Mouse (Mus musculus): ENCODE measurements around the gene Uchl1. TPM values are rescaled to one million over a fixed set of nuclear protein-coding genes. Genes with fewer than 3 reads are reported as not detected.
A peak's percentile ranks its signal among the peaks of the same experiment; 100 is the strongest.

Gene Uchl1
- polyA plus RNA-seq, 1 experiment from 2014 or later, result 136 TPM

DNA sequence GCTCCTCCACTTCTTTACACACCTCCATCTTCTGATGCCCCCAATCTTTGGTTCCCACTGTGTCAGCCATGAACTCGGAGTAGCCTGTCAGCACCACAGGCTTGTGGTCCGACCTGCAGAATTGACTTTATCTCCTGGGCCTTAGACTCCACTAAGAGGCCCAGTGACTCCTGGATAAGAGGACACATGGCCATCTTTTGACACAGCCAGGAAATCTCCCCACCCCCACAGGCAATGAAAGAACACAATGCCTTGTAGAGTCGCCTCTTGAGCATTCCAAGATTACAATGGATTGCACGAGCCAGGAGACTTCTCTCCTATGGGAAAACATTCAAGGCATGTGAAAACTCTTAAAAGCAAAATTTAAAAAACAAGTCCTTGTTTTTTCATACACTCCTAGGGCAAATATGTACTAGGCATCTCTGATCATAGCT, 39.6 kb downstream of the Uchl1 start:
- Histone ChIP-seq H3K4me2 (no peak overlapping the region), H3K9ac (ENCODE audit: low read depth, low read length) (no peak overlapping the region), H3K9me3 (replicated peaks; ENCODE audit: control insufficient read depth, low read length) (no peaks in the 10 kb centered on the region), H3K27ac (ENCODE audit: low read depth, low read length) (no peak overlapping the region), H3K4me1 (ENCODE audit: control insufficient read depth, insufficient read depth, low read length) (peaks cover 10% of the 10 kb centered on the region; the same call in 1 of the 2 replicates), H3K4me3 (ENCODE audit: low read depth, low read length) (no peak overlapping the region), H3K27me3 (ENCODE audit: control insufficient read depth, insufficient read depth, low read length) (peaks cover 57% of the 10 kb centered on the region), H3K36me3 (ENCODE audit: control insufficient read depth, insufficient read depth, low read length) (no peaks in the 10 kb centered on the region)
- 15% methylated on average over 4 of the region's 4 CpGs for WGBS (ENCODE audit: insufficient replicate concordance)
- ATAC-seq (replicated peaks; ENCODE audit: insufficient number of reproducible peaks, low FRiP score, low TSS enrichment), result peak; percentile 63

DNA sequence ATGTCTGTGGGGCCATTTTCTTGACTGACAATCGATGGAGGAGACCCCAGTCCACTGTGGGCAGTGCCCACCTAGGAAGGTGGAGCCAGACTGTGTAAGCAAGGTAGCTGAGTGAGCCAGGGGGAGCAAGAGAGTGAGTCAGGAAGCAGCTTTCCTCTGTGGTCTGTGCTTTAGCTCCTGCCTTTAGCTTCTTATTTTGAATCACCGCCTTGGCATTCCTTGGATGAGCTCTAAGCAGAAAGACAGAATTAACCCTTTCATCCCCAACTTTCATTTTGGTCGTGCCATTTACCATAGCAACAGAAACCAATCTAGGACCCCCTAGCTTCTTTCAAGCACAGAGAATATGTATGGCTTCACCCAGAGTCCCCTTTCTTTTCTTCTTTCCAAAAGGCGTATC, 42.0 kb downstream of the Uchl1 start:
- ATAC-seq (replicated peaks; ENCODE audit: insufficient number of reproducible peaks, low FRiP score, low TSS enrichment), result no peak
- no peaks in the 10 kb centered on the region for H3K36me3 ChIP-seq (ENCODE audit: control insufficient read depth, insufficient read depth, low read length)
- 49% methylated on average over 4 of the region's 4 CpGs for WGBS (ENCODE audit: insufficient replicate concordance)
- no peak overlapping the region for H3K9ac ChIP-seq (ENCODE audit: low read depth, low read length)
- H3K27me3 ChIP-seq (ENCODE audit: control insufficient read depth, insufficient read depth, low read length), result peaks cover 66% of the 10 kb centered on the region
- peaks cover 10% of the 10 kb centered on the region; the same call in 1 of the 2 replicates for H3K4me1 ChIP-seq (ENCODE audit: control insufficient read depth, insufficient read depth, low read length)
- H3K4me3 ChIP-seq (ENCODE audit: low read depth, low read length), result no peak overlapping the region
- H3K4me2 ChIP-seq, result no peak overlapping the region
- H3K9me3 ChIP-seq (replicated peaks; ENCODE audit: control insufficient read depth, low read length), result no peaks in the 10 kb centered on the region
- no peak overlapping the region for H3K27ac ChIP-seq (ENCODE audit: low read depth, low read length)

DNA sequence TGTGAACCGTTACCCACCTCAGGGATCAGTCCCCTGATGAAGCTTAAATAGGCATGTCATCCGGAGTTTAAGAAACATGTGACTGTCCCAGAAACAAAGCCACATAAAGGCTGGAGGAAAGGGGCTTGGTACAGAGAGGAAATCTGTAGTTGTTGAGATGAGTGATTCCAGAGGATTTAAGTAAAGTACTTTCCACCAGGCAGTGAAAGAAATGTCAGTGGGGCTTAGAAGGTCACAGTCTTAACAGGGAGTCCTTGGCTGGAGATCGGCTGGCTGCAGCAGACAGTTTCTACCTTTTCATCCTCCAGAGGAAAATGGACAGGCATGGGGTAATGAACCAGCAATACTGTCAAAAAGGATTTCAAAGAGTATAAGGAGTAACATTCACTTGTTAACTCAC, 42.5 kb downstream of the Uchl1 start:
- peaks cover 69% of the 10 kb centered on the region for H3K27me3 ChIP-seq (ENCODE audit: control insufficient read depth, insufficient read depth, low read length)
- no peak overlapping the region for H3K4me3 ChIP-seq (ENCODE audit: low read depth, low read length)
- WGBS (ENCODE audit: insufficient replicate concordance), result 44% methylated on average over 3 of the region's 3 CpGs
- peaks cover 12% of the 10 kb centered on the region; the same call in 1 of the 2 replicates for H3K4me1 ChIP-seq (ENCODE audit: control insufficient read depth, insufficient read depth, low read length)
- H3K9ac ChIP-seq (ENCODE audit: low read depth, low read length), result no peak overlapping the region
- H3K9me3 ChIP-seq (replicated peaks; ENCODE audit: control insufficient read depth, low read length), result no peaks in the 10 kb centered on the region
- ATAC-seq (replicated peaks; ENCODE audit: insufficient number of reproducible peaks, low FRiP score, low TSS enrichment), result no peak
- H3K4me2 ChIP-seq, result no peak overlapping the region
- no peaks in the 10 kb centered on the region for H3K36me3 ChIP-seq (ENCODE audit: control insufficient read depth, insufficient read depth, low read length)
- no peak overlapping the region for H3K27ac ChIP-seq (ENCODE audit: low read depth, low read length)

DNA sequence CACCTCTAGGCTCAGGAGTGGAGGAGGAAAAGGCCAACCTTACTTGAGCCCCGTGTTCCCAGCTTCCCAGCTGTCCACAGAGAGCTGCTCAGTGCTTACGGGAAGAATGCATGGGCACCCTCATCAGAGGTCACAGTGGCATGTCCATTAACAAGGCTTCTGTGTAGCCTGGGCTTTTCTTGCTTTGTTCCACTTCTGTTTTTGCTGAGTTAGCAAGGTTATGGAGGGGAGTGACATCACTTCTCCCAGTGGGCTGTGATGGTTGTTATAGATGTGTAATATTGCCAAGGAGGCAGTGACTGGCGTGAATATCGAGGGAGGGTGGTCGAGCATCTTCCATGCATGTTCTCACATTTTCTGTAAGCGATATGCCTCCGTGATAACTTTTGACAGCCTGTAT, 43.0 kb downstream of the Uchl1 start:
- no peak overlapping the region for H3K9ac ChIP-seq (ENCODE audit: low read depth, low read length)
- H3K27ac ChIP-seq (ENCODE audit: low read depth, low read length), result no peak overlapping the region
- peaks cover 13% of the 10 kb centered on the region; the same call in 1 of the 2 replicates for H3K4me1 ChIP-seq (ENCODE audit: control insufficient read depth, insufficient read depth, low read length)
- no peaks in the 10 kb centered on the region for H3K36me3 ChIP-seq (ENCODE audit: control insufficient read depth, insufficient read depth, low read length)
- 67% methylated on average over 7 of the region's 7 CpGs for WGBS (ENCODE audit: insufficient replicate concordance)
- H3K4me2 ChIP-seq, result no peak overlapping the region
- H3K9me3 ChIP-seq (replicated peaks; ENCODE audit: control insufficient read depth, low read length), result no peaks in the 10 kb centered on the region
- H3K27me3 ChIP-seq (ENCODE audit: control insufficient read depth, insufficient read depth, low read length), result peaks cover 72% of the 10 kb centered on the region
- no peak for ATAC-seq (replicated peaks; ENCODE audit: insufficient number of reproducible peaks, low FRiP score, low TSS enrichment)
- no peak overlapping the region for H3K4me3 ChIP-seq (ENCODE audit: low read depth, low read length)

DNA sequence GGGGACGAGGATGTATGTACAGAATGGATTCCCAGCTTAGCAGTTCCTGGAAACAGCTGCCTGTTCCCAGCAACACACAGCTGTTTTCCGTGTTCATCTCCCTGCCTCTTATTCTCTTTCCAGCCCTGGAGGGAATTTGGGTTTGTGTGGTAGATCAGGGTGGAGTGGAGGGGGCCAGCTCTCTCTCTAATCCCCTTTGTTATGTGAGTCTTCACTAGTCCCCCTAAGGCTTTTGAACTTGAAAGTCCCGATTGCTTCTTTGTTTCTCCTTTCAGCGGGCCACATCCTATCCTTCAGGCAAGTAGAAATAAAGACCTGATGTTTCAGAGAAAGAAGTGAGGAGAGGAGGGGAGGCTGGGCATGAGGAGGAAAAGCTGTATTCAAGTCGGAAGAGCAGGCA, 45.0 kb downstream of the Uchl1 start:
- ATAC-seq (replicated peaks; ENCODE audit: insufficient number of reproducible peaks, low FRiP score, low TSS enrichment), result no peak
- Histone ChIP-seq H3K9me3 (replicated peaks; ENCODE audit: control insufficient read depth, low read length) (no peaks in the 10 kb centered on the region), H3K4me2 (no peak overlapping the region), H3K36me3 (ENCODE audit: control insufficient read depth, insufficient read depth, low read length) (no peaks in the 10 kb centered on the region), H3K27me3 (ENCODE audit: control insufficient read depth, insufficient read depth, low read length) (peaks cover 79% of the 10 kb centered on the region), H3K9ac (ENCODE audit: low read depth, low read length) (no peak overlapping the region), H3K4me3 (ENCODE audit: low read depth, low read length) (no peak overlapping the region), H3K27ac (ENCODE audit: low read depth, low read length) (no peak overlapping the region), H3K4me1 (ENCODE audit: control insufficient read depth, insufficient read depth, low read length) (peaks cover 6% of the 10 kb centered on the region; the same call in 1 of the 2 replicates)
- 36% methylated on average over 5 of the region's 5 CpGs for WGBS (ENCODE audit: insufficient replicate concordance)

DNA sequence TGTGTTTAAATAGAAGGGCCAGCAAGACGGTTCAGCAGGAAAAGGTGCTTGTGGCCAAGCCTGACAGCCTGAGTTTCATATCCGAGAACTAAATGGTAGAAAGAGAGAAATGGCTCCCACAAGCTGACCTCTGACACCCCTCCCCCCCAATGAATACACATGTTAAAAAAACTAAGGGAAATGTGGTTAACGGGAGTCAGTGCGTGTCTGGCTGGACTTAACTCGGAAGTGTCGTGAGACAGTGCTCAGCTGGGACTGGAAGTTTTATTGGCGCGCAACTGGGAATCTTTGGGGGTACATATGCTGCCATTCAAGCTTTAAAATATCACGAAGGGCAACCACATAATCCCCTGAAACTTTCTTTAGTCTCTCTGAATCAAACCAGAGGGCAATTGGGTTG, 46.7 kb downstream of the Uchl1 start:
- Histone ChIP-seq H3K4me2 (no peak overlapping the region), H3K27ac (ENCODE audit: low read depth, low read length) (peak overlapping the region; percentile 68)

DNA sequence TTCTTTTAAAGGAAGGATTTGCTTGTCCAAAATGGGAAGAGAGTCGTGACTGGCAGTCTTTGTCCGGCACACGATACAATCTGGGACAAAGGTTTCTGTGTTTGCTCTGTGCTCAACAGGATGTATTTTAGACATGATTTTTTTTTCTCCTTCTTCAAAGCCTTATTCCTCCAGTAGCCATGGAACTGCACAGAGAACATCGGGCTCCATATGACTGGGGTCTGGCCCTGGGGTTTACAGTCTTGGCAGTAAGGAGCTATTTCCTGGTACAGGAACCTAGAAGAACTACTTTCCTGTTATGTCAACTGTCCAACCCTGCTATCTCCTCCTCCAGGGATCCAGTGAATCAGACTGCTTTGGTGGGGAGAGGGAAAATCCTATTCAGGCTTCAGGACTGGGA, 47.1 kb downstream of the Uchl1 start:
- WGBS (ENCODE audit: insufficient replicate concordance), result 49% methylated on average over 4 of the region's 4 CpGs
- peak; percentile 42; the same call in 1 of the 2 replicates for ATAC-seq (replicated peaks; ENCODE audit: insufficient number of reproducible peaks, low FRiP score, low TSS enrichment)
- peaks cover 76% of the 10 kb centered on the region for H3K27me3 ChIP-seq (ENCODE audit: control insufficient read depth, insufficient read depth, low read length)
- no peak overlapping the region for H3K9ac ChIP-seq (ENCODE audit: low read depth, low read length)
- H3K4me2 ChIP-seq, result no peak overlapping the region
- no peaks in the 10 kb centered on the region for H3K36me3 ChIP-seq (ENCODE audit: control insufficient read depth, insufficient read depth, low read length)
- peaks cover 3% of the 10 kb centered on the region; the same call in 1 of the 2 replicates for H3K4me1 ChIP-seq (ENCODE audit: control insufficient read depth, insufficient read depth, low read length)
- H3K9me3 ChIP-seq (replicated peaks; ENCODE audit: control insufficient read depth, low read length), result no peaks in the 10 kb centered on the region
- no peak overlapping the region for H3K4me3 ChIP-seq (ENCODE audit: low read depth, low read length)
- peak overlapping the region; percentile 68 for H3K27ac ChIP-seq (ENCODE audit: low read depth, low read length)

More for the DNA sequence above, 46.7 kb downstream of the Uchl1 start:
- Histone ChIP-seq H3K9ac (ENCODE audit: low read depth, low read length) (no peak overlapping the region), H3K4me3 (ENCODE audit: low read depth, low read length) (no peak overlapping the region), H3K27me3 (ENCODE audit: control insufficient read depth, insufficient read depth, low read length) (peaks cover 77% of the 10 kb centered on the region), H3K4me1 (ENCODE audit: control insufficient read depth, insufficient read depth, low read length) (peaks cover 6% of the 10 kb centered on the region; the same call in 1 of the 2 replicates), H3K36me3 (ENCODE audit: control insufficient read depth, insufficient read depth, low read length) (no peaks in the 10 kb centered on the region), H3K9me3 (replicated peaks; ENCODE audit: control insufficient read depth, low read length) (no peaks in the 10 kb centered on the region)
- no peak for ATAC-seq (replicated peaks; ENCODE audit: insufficient number of reproducible peaks, low FRiP score, low TSS enrichment)
- 60% methylated on average over 9 of the region's 9 CpGs for WGBS (ENCODE audit: insufficient replicate concordance)

DNA sequence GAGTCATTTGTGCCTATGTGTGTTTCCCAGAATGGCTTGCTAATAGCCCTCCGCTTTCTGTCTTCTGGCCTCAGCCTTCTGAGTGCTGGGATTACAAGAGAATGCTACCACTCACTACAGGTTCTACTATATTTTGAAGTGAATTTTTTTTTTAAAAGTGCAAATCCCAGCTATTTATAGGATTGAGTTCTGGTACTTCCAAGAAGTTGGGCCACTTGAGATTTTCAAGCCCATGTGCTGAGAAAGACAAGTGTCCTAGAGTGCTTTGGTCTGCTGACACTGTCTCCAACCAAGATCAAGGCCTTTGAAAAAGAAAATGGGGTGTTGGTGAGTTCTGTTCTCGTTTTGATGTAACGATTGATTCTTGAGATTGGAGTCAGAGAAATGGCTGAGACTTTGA, 47.7 kb downstream of the Uchl1 start:
- Histone ChIP-seq H3K4me2 (no peak overlapping the region), H3K36me3 (ENCODE audit: control insufficient read depth, insufficient read depth, low read length) (no peaks in the 10 kb centered on the region), H3K4me1 (ENCODE audit: control insufficient read depth, insufficient read depth, low read length) (peaks cover 3% of the 10 kb centered on the region; the same call in 1 of the 2 replicates), H3K27me3 (ENCODE audit: control insufficient read depth, insufficient read depth, low read length) (peaks cover 74% of the 10 kb centered on the region), H3K9me3 (replicated peaks; ENCODE audit: control insufficient read depth, low read length) (no peaks in the 10 kb centered on the region), H3K27ac (ENCODE audit: low read depth, low read length) (peak overlapping the region; percentile 68), H3K4me3 (ENCODE audit: low read depth, low read length) (no peak overlapping the region), H3K9ac (ENCODE audit: low read depth, low read length) (no peak overlapping the region)
- ATAC-seq (replicated peaks; ENCODE audit: insufficient number of reproducible peaks, low FRiP score, low TSS enrichment), result no peak
- WGBS (ENCODE audit: insufficient replicate concordance), result 63% methylated on average over 3 of the region's 3 CpGs

DNA sequence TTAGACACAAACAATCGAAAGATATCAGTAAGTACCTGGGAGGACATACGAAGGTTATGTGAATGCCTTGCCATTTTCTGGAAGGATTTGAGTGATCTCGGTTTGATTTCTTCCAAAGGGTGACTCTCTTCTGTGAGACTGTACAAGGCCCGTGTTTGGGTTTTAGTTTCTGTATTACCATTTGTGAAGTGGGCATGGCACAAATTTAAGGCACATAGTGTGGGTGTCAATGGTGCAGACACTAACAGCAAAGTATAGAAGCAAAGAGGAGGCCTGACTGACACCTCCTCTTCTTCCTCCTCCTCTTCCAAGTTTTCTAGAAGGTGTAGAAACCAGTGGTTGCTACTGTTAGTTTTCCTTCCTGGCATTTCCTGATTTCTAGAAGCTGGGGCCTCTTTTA, 53.4 kb downstream of the Uchl1 start:
- no peaks in the 10 kb centered on the region for H3K36me3 ChIP-seq (ENCODE audit: control insufficient read depth, insufficient read depth, low read length)
- ATAC-seq (replicated peaks; ENCODE audit: insufficient number of reproducible peaks, low FRiP score, low TSS enrichment), result no peak
- no peak overlapping the region for H3K9ac ChIP-seq (ENCODE audit: low read depth, low read length)
- peaks cover 56% of the 10 kb centered on the region for H3K27me3 ChIP-seq (ENCODE audit: control insufficient read depth, insufficient read depth, low read length)
- no peak overlapping the region for H3K4me3 ChIP-seq (ENCODE audit: low read depth, low read length)
- no peak overlapping the region for H3K4me2 ChIP-seq
- no peaks in the 10 kb centered on the region for H3K9me3 ChIP-seq (replicated peaks; ENCODE audit: control insufficient read depth, low read length)
- WGBS (ENCODE audit: insufficient replicate concordance), result 83% methylated on average over 4 of the region's 4 CpGs
- no peaks in the 10 kb centered on the region for H3K4me1 ChIP-seq (ENCODE audit: control insufficient read depth, insufficient read depth, low read length)
- no peak overlapping the region for H3K27ac ChIP-seq (ENCODE audit: low read depth, low read length)

Data from heart, embryonic 11.5 days (tissue).